Mouse (Mus musculus) gastrocnemius, adult 2 months (tissue): ENCODE results near the gene Dnajc28. TPM values are rescaled to one million over a fixed set of nuclear protein-coding genes. Genes with fewer than 3 reads are reported as not detected.
"Not testable (repeated sequence)": the region's sequence is repeated elsewhere in the genome, so short reads cannot be mapped to it uniquely, and the experiment has no call there.

Experiments
- DNase-seq: peaks from one replicate; pipeline ENCODE4 v3.0.0; 2022
- H3K27ac ChIP-seq: fragments of 200-600 bp; 2 replicates; pipeline ENCODE4 v1.8.1; 2022; ENCODE audit warnings: mild to moderate bottlenecking
- H3K4me3 ChIP-seq: fragments of 200-600 bp; 2 replicates; pipeline ENCODE4 v1.8.1; 2022; ENCODE audit warnings: mild to moderate bottlenecking, moderate library complexity
- CTCF ChIP-seq: fragments of 200-600 bp; IDR thresholded peaks from 2 replicates; pipeline ENCODE4 v1.8.1; 2022; ENCODE audit warnings: antibody characterized with exemption, mild to moderate bottlenecking, moderate library complexity
- intact Hi-C: fragments of 180-260 bp; cut with DNase I; formaldehyde crosslinking; loops from one replicate; pipeline ENCODE4 v1.15.1; 2025
- total RNA-seq, 2 experiments: library from RNA; stranded (reverse); gene quantifications; 2 replicates each; pipeline ENCODE4 v1.2.3; 2021

Dnajc28 gene
- total RNA-seq, 2 experiments from 2014 or later = 15.8 to 21.8 TPM

DNA sequence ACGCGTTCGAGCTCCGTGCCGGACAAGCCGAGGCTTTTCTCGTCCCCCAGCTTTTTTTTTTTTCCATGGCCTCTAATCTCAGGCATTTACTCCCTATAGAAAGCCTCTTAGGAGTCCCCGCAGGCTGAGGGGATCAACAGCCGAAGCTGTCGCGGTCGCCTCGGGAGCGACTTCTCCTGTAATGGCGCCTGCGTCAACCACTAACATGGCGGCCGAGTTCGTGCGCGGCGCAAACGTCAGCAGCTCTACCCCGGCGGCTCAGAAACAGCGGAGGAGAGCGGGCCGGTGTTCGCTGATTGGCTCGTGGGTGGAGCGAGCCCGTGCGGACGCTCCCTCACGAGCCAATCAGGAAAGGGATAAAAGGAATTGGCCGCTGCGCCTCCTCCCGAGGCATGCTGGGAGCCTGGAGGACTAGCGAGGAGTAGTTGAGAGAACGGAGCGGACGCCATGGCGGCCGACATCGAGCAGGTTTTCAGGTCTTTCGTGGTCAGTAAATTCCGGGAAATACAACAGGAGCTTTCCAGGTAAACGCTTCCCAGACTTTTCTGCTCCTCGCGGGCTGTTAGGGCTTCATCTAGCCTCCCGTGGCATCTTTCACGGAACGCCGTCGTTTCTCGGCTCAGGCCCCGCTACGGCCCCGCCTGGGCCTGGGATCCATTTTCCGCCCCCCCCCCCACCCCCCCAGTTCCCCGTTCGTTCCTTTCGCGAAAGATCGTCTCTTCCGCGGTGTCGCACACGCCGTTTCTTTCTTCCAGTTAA is 28.8 kb upstream of the Dnajc28 start, which contains the start of gene Son:
TSS of gene Son (plus strand) at position 46 of the 759 bp plus-strand sequence.
- intact Hi-C loops = loop anchor here (5.0 kb wide), 2 partner anchors 40 to 80 kb away; partner anchors contain the start of genes Cryzl1, Donson and Itsn1
- Histone ChIP-seq H3K27ac (peak within 1 kb of the TSS; percentile 100), H3K4me3 (peak within 1 kb of the TSS; percentile 75)
- DNase-seq = peak; percentile 98
- no peak for TF ChIP-seq CTCF

GRCm38 (mm10) chr16:91646681-91647419 is 28.0 kb upstream of the Dnajc28 start, which contains the start of gene Gart:
Gene Gart (minus strand): TSS chr16:91646952.
- H3K4me3 ChIP-seq = peak within 1 kb of the TSS; percentile 75
- intact Hi-C loops = loop anchor here (5.0 kb wide), 2 partner anchors 40 to 80 kb away; partner anchors contain the start of genes Cryzl1, Donson and Itsn1
- TF ChIP-seq CTCF = no peak
- DNase-seq = peak; percentile 99
- peak within 1 kb of the TSS; percentile 100 for H3K27ac ChIP-seq

DNA sequence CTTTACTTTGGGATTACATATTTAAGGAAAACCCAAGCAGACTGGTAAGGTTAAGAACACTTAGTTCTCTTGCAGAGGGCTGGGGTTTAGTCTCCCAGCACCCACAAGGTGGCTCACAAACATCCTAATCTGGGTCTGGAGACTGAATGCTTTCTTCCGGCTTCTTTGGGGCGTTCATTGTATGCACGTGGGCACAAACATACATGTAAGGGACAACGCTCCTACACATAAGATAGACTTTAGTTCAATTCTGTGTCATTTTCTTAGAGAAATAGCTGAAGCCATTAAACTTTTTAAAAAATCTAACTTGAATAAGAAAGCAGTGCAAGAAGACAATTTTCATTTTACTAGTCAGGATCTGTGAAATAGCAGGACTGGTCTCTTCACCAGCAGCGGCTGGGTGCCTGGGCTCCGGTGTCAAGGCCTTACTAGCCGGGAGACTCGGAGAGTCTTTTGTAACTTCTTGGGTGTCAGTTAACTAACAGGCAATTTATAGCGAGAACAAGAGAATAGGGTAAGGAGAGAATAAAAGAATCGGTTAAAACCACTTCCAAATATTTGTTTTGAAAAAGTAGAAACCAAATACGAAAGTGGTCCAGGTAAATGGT is 27.3 kb upstream of the Dnajc28 start:
- H3K4me3 ChIP-seq = peak overlapping the region; percentile 75
- DNase-seq = peak; percentile 46
- intact Hi-C loops = loop anchor here (5.0 kb wide), 2 partner anchors 41 to 81 kb away; partner anchors contain the start of genes Cryzl1, Donson and Itsn1
- no peak for TF ChIP-seq CTCF
- peak overlapping the region; percentile 100 for H3K27ac ChIP-seq

DNA sequence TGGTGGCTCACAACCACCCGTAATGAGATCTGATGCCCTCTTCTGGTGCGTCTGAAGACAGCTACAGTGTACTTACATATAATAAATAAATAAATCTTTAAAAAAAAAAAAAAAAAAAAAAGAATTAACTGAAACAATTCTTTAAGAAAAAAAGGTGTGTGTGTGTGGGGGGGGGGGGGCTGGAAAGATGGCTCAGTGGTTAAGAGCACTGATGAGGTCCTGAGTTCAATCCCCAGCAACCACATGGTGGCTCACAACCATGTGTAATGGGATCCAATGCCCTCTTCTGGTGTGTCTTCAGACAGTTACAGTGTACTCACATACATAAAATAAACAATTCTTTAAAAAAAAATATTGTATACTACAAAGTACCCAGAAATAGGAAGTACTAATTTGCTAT is 26.6 kb upstream of the Dnajc28 start:
- intact Hi-C loops = loop anchor here (5.0 kb wide), 2 partner anchors 42 to 82 kb away; partner anchors contain the start of genes Cryzl1, Donson and Itsn1
- not testable (repeated sequence) for DNase-seq, H3K27ac ChIP-seq, H3K4me3 ChIP-seq

DNA sequence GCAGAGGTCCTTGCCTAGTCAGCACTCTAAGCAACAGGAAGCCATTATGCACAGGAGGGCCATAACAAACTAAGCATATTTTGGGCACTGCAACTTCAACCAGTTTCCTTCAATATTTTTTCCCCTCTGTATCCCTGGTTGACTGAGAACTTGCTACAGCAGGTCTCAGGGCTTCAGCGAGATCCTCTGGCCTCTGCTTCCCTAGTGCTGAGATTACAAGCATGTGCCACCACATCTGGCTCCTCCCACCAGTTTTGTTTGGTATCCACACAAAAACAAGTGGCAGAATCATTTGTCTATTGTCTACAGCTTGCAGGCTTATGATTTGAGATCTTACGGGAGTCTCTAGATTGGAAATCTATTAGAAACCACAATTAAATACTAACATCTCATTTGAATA is 26.1 kb upstream of the Dnajc28 start:
- intact Hi-C loops = loop anchor here (5.0 kb wide), 3 partner anchors 42 to 633 kb away; partner anchors contain the start of genes Cryzl1, Donson, Itsn1 and Synj1
- Histone ChIP-seq H3K27ac (no peak overlapping the region), H3K4me3 (no peak overlapping the region)
- DNase-seq = no peak
- no peak for TF ChIP-seq CTCF

DNA sequence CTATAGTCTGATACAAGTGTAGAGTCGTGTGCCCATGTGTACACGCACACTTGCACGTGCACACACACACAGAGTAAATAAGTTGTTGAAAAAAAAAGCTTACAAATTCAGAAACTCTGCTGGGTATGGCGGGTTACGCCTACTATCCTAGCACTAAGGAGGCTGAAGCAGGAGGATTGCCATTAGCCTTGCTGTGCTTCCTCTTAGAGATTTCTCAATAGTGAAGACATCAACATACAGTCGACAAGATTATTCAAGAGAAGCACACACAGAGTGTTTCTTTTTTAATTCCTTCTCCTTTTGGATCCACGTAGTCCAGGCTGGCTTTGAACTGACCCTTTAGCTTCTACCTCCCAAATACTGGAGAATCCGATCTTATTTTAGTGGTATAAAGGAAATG is 21.3 kb upstream of the Dnajc28 start:
- Histone ChIP-seq H3K27ac (no peak overlapping the region), H3K4me3 (no peak overlapping the region)
- no peak for TF ChIP-seq CTCF
- intact Hi-C loops = loop anchor here (5.0 kb wide), 1 partner anchor 628 kb away; the partner anchor contains the start of gene Synj1
- no peak for DNase-seq

DNA sequence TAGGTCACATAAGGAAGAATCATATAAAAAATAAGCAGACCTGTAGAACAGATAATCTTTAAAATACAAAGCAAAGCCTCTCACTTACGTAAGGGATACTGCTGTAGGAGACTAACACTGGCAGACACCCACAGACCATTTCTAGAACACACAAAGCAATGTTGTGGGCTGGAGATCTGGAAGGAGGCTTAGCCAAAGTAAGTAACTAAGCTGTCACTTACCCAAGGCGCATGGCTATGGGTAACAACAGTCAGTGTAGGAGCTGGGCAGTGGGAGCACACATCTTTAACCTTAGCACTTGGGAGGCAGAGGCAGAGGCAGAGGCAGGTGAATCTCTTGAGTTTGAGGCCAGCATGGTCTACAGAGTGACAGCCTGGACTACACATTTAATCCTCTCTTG is 20.8 kb upstream of the Dnajc28 start:
- intact Hi-C loops = loop anchor here (5.0 kb wide), 1 partner anchor 627 kb away; the partner anchor contains the start of gene Synj1
- DNase-seq = no peak
- H3K27ac ChIP-seq = no peak overlapping the region
- H3K4me3 ChIP-seq = no peak overlapping the region
- TF ChIP-seq CTCF = no peak

GRCm38 (mm10) chr16:91639161-91639560 is 20.3 kb upstream of the Dnajc28 start:
- Histone ChIP-seq H3K27ac (no peak overlapping the region), H3K4me3 (no peak overlapping the region)
- DNase-seq = no peak
- no peak for TF ChIP-seq CTCF
- intact Hi-C loops = no loop called here

DNA sequence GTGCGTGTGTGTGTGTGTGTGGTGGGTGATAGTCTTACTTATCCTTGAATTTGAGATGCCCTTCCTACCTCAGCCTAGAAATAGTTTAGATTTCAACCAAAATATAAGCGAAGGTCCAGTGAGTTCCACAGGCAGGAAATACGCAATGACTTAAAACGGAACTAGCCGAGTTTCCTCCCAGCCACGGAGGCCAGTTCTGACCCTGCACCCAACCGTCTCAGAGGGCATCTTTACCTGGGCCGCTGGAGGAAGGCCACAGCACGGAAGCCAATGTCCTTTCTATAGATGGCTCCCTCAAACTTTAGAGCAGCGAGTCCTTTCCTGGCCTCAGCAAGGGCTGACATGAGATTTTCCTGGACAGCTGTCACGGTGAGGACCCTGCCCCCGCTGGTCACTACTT is 14.8 kb upstream of the Dnajc28 start:
- H3K27ac ChIP-seq = no peak overlapping the region
- TF ChIP-seq CTCF = no peak
- no peak overlapping the region for H3K4me3 ChIP-seq
- no peak for DNase-seq
- intact Hi-C loops = no loop called here

DNA sequence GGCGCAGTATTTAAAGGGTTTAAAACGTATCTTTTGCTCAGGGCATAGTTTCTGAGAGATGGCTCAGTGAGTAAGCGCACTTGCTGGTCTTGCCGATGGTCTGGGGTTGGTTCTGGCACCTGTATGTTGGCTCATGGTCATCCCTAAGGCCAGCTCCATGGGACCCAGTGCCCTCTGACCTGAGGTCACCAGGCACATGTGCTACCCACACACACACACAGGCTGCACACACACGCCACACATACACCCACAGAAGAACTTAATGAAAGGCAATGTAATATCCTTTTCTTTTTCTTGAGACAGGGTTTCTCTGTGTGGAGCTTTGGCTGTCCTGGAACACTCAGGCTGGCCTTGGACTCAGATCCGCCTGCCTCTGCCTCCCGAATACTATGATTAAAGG is 14.1 kb upstream of the Dnajc28 start:
- Histone ChIP-seq H3K27ac (no peak overlapping the region), H3K4me3 (no peak overlapping the region)
- intact Hi-C loops = no loop called here
- no peak for DNase-seq
- no peak for TF ChIP-seq CTCF

GRCm38 (mm10) chr16:91632439-91632838 is 13.6 kb upstream of the Dnajc28 start:
- DNase-seq = no peak
- no peak for TF ChIP-seq CTCF
- Histone ChIP-seq H3K27ac (no peak overlapping the region), H3K4me3 (no peak overlapping the region)
- intact Hi-C loops = no loop called here

- H3K27ac ChIP-seq = no peak overlapping the region
- intact Hi-C loops = no loop called here
- no peak for TF ChIP-seq CTCF
- no peak for DNase-seq
- no peak overlapping the region for H3K4me3 ChIP-seq
These were observed 11.8 kb upstream of the Dnajc28 start for GRCm38 (mm10) chr16:91630584-91630983.
